Mouse (Mus musculus): ENCODE measurements around the gene Cldn18. TPM values are rescaled to one million over a fixed set of nuclear protein-coding genes. Genes with fewer than 3 reads are reported as not detected.

Cldn18 gene
- polyA plus RNA-seq, 1 experiment, result not detected

- DNase-seq (ENCODE audit: low read depth), result peak; percentile 45
- TF ChIP-seq CTCF (IDR thresholded peaks at IDR 0.05; ENCODE audit: borderline replicate concordance, extremely low read depth, insufficient read depth, insufficient read length) (no peak), POLR2A (IDR thresholded peaks at IDR 0.05; ENCODE audit: borderline replicate concordance, extremely low read depth, insufficient read depth, insufficient read length, poor library complexity, severe bottlenecking) (no peak)
Measured at GRCm38 (mm10) chr9:99681980-99682570, 35.0 kb downstream of the Cldn18 start.

- TF ChIP-seq POLR2A (IDR thresholded peaks at IDR 0.05; ENCODE audit: borderline replicate concordance, extremely low read depth, insufficient read depth, insufficient read length, poor library complexity, severe bottlenecking) (no peak), CTCF (IDR thresholded peaks at IDR 0.05; ENCODE audit: borderline replicate concordance, extremely low read depth, insufficient read depth, insufficient read length) (no peak)
- DNase-seq (ENCODE audit: low read depth), result no peak
Measured at GRCm38 (mm10) chr9:99675714-99676113, 41.4 kb downstream of the Cldn18 start.

- DNase-seq (ENCODE audit: low read depth), result peak; percentile 23
- TF ChIP-seq POLR2A (IDR thresholded peaks at IDR 0.05; ENCODE audit: borderline replicate concordance, extremely low read depth, insufficient read depth, insufficient read length, poor library complexity, severe bottlenecking) (no peak), CTCF (IDR thresholded peaks at IDR 0.05; ENCODE audit: borderline replicate concordance, extremely low read depth, insufficient read depth, insufficient read length) (peak; percentile 32; the same call in 1 of the 2 replicates)
Measured at GRCm38 (mm10) chr9:99671603-99672002, 45.5 kb downstream of the Cldn18 start.

- DNase-seq (ENCODE audit: low read depth), result no peak
- TF ChIP-seq CTCF (IDR thresholded peaks at IDR 0.05; ENCODE audit: borderline replicate concordance, extremely low read depth, insufficient read depth, insufficient read length), result no peak
- no peak for TF ChIP-seq POLR2A (IDR thresholded peaks at IDR 0.05; ENCODE audit: borderline replicate concordance, extremely low read depth, insufficient read depth, insufficient read length, poor library complexity, severe bottlenecking)
Measured at GRCm38 (mm10) chr9:99667596-99667995, 49.5 kb downstream of the Cldn18 start.

DNA sequence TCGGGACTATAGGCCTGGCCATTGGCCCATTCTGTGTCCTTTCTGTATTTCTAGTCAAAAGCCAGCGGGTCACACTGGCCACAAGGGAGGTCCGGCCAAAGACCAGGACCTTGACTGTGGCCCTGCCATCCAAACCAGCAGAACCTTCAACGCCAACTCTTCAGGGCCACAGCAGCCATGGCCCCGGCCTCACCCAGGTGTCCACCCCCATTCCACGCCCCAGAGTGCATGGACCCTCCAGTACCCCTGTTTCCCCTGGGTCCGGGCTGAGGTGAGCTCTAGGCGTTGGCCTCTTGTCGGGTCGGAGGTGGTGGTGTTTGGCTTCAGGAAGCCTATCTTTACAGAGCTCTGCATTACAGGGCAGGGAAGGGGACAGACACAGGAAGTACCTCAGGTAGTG lies 54.2 kb downstream of the Cldn18 start:
- no peak for DNase-seq (ENCODE audit: low read depth)
- TF ChIP-seq CTCF (IDR thresholded peaks at IDR 0.05; ENCODE audit: borderline replicate concordance, extremely low read depth, insufficient read depth, insufficient read length) (no peak), POLR2A (IDR thresholded peaks at IDR 0.05; ENCODE audit: borderline replicate concordance, extremely low read depth, insufficient read depth, insufficient read length, poor library complexity, severe bottlenecking) (no peak)

DNA sequence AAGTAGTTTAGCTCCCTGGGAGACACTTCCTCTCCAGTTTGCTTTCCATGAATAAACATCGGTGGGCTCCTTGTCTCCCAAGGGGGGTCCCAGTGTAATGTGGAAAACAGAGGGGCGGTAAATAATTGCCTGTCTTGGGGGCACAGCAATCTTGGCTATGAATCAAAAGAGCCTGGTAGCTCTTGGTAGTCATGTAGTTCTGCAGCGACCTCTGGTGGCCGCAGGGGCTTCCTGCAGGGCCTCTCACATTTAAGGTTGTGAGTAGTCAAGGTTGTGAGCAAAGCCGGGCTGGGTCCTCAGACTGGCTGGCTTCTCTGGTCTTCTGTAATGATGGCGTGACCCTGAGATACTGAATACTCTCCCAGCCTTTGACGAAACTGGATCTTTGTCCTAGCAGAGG lies 54.7 kb downstream of the Cldn18 start:
- peak; percentile 90 for DNase-seq (ENCODE audit: low read depth)
- peak; percentile 95 for TF ChIP-seq CTCF (IDR thresholded peaks at IDR 0.05; ENCODE audit: borderline replicate concordance, extremely low read depth, insufficient read depth, insufficient read length)
- no peak for TF ChIP-seq POLR2A (IDR thresholded peaks at IDR 0.05; ENCODE audit: borderline replicate concordance, extremely low read depth, insufficient read depth, insufficient read length, poor library complexity, severe bottlenecking)

DNA sequence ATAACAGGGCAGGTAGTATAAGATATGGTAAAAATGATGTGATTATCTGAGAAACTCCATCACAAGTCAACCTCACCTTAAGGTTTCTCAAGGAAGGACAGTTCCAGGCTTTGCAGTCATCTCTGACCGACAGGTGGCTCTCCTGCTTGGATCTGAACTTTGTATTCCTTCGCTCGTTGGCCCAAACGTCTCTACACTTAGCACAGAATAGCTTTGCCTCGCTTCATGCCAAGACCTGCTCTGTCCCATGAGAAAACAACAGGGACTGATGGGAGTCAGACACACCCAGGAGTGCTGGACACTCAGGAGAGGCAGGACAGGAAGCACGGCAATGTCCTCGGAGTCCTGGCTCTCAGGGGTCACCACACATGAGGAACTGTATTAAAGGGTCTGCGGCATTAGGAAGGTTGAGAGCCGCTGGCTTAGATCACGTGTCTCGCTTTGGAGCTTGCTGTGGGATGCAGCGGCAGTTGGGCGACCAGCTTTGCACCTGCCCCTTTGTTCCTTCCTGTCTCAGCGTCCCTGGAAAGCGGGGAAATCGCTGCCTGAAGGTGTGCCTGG lies 55.4 kb downstream of the Cldn18 start:
- no peak for DNase-seq (ENCODE audit: low read depth)
- TF ChIP-seq POLR2A (IDR thresholded peaks at IDR 0.05; ENCODE audit: borderline replicate concordance, extremely low read depth, insufficient read depth, insufficient read length, poor library complexity, severe bottlenecking) (no peak), CTCF (IDR thresholded peaks at IDR 0.05; ENCODE audit: borderline replicate concordance, extremely low read depth, insufficient read depth, insufficient read length) (no peak)

- TF ChIP-seq CTCF (IDR thresholded peaks at IDR 0.05; ENCODE audit: borderline replicate concordance, extremely low read depth, insufficient read depth, insufficient read length) (no peak), POLR2A (IDR thresholded peaks at IDR 0.05; ENCODE audit: borderline replicate concordance, extremely low read depth, insufficient read depth, insufficient read length, poor library complexity, severe bottlenecking) (no peak)
- DNase-seq (ENCODE audit: low read depth), result no peak
Measured at GRCm38 (mm10) chr9:99660756-99661155, 56.3 kb downstream of the Cldn18 start.

GRCm38 (mm10) chr9:99646102-99646501 lies 71.0 kb downstream of the Cldn18 start:
- TF ChIP-seq CTCF (IDR thresholded peaks at IDR 0.05; ENCODE audit: borderline replicate concordance, extremely low read depth, insufficient read depth, insufficient read length), result no peak
- TF ChIP-seq POLR2A (IDR thresholded peaks at IDR 0.05; ENCODE audit: borderline replicate concordance, extremely low read depth, insufficient read depth, insufficient read length, poor library complexity, severe bottlenecking), result no peak
- no peak for DNase-seq (ENCODE audit: low read depth)

- no peak for TF ChIP-seq CTCF (IDR thresholded peaks at IDR 0.05; ENCODE audit: borderline replicate concordance, extremely low read depth, insufficient read depth, insufficient read length)
- no peak for TF ChIP-seq POLR2A (IDR thresholded peaks at IDR 0.05; ENCODE audit: borderline replicate concordance, extremely low read depth, insufficient read depth, insufficient read length, poor library complexity, severe bottlenecking)
- DNase-seq (ENCODE audit: low read depth), result no peak
Measured at GRCm38 (mm10) chr9:99645416-99645815, 71.7 kb downstream of the Cldn18 start.

DNA sequence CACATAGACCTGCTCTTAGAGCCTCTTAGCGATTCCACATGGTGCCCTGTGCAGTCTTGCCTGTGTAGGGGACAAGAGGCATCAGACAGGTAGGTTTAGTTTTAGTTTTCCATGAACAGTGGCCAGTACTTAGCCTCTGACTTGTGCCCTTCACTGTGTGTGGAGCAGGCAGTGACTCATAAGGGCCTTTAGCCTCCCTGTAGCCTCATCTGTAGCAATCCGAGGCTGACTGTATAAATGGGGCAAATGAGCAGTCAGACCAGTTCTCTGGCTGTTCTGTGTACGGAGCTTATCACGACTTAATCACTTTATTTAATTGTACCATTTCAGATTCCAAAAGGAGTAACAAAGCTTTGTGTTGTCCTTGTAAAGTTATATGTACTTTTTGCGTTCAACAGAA lies 77.1 kb downstream of the Cldn18 start:
- TF ChIP-seq CTCF (IDR thresholded peaks at IDR 0.05; ENCODE audit: borderline replicate concordance, extremely low read depth, insufficient read depth, insufficient read length) (no peak), POLR2A (IDR thresholded peaks at IDR 0.05; ENCODE audit: borderline replicate concordance, extremely low read depth, insufficient read depth, insufficient read length, poor library complexity, severe bottlenecking) (no peak)
- no peak for DNase-seq (ENCODE audit: low read depth)

Other genes starting within 250 kb of the Cldn18 start
- gene Armc8, start 148.4 kb downstream of the Cldn18 start, polyA plus RNA-seq (2012; rRNA removed), result 54.8 and 57.7 TPM in 2 replicates
- 18.0 and 19.6 TPM in 2 replicates for gene Dbr1, start 141.5 kb downstream of the Cldn18 start, polyA plus RNA-seq (2012; rRNA removed)
- gene A4gnt, start 104.8 kb downstream of the Cldn18 start, polyA plus RNA-seq (2012; rRNA removed), result not detected in 2 replicates
- 5.2 and 8.2 TPM in 2 replicates for gene Dzip1l, start 87.8 kb downstream of the Cldn18 start, polyA plus RNA-seq (2012; rRNA removed)
- 28.5 and 37.0 TPM in 2 replicates for gene Sox14, start 158.9 kb upstream of the Cldn18 start, polyA plus RNA-seq (2012; rRNA removed)

Measured in brain, embryonic 14.5 days (tissue).